Mouse (Mus musculus) heart, embryonic 12.5 days (tissue): ENCODE data around the gene Cand1. TPM values are rescaled to one million over a fixed set of nuclear protein-coding genes. Genes with fewer than 3 reads are reported as not detected.
A peak's percentile ranks its signal among the peaks of the same experiment; 100 is the strongest.

Experiments
- ATAC-seq: fragments of 200-750 bp; cut with Nextera tagmentation; 2 replicates; pipeline ENCODE4 v1.8.0; 2017; ENCODE audit warnings: moderate TSS enrichment, moderate library complexity; ENCODE audit not compliant: insufficient number of reproducible peaks, low FRiP score
- H3K27ac ChIP-seq: fragments of 300-500 bp; sonication (generic); 2 replicates; pipeline ENCODE4 v1.5.1; 2016; ENCODE audit warnings: mild to moderate bottlenecking, moderate library complexity; ENCODE audit not compliant: poor library complexity, severe bottlenecking
- H3K27me3 ChIP-seq: fragments of 300-500 bp; sonication (generic); replicated peaks from 2 replicates; pipeline ENCODE4 v1.6.1; 2016; ENCODE audit warnings: mild to moderate bottlenecking, moderate library complexity
- H3K36me3 ChIP-seq: fragments of 300-500 bp; sonication (generic); 2 replicates; pipeline ENCODE4 v1.6.1; 2016; ENCODE audit warnings: mild to moderate bottlenecking, moderate library complexity
- H3K4me1 ChIP-seq: fragments of 300-500 bp; sonication (generic); replicated peaks from 2 replicates; pipeline ENCODE4 v1.6.1; 2016; ENCODE audit warnings: mild to moderate bottlenecking
- H3K4me2 ChIP-seq: fragments of 300-500 bp; sonication (generic); 2 replicates; pipeline ENCODE4 v1.6.1; 2016; ENCODE audit warnings: mild to moderate bottlenecking, moderate library complexity
- H3K4me3 ChIP-seq: fragments of 300-500 bp; sonication (generic); 2 replicates; pipeline ENCODE4 v1.5.1; 2016; ENCODE audit warnings: mild to moderate bottlenecking
- H3K9ac ChIP-seq: fragments of 300-500 bp; sonication (generic); 2 replicates; pipeline ENCODE4 v1.6.1; 2016; ENCODE audit warnings: mild to moderate bottlenecking, moderate library complexity
- H3K9me3 ChIP-seq: fragments of 300-500 bp; sonication (generic); replicated peaks from 2 replicates; pipeline ENCODE4 v1.6.1; 2016; ENCODE audit warnings: mild to moderate bottlenecking, moderate library complexity
- WGBS: fragments of 180-500 bp; shearing (Covaris S2); methylation state at CpG from one replicate; pipeline ENCODE4 v1.1.7; 2016; 5-methylcytosine and 5-hydroxymethylcytosine counted together
- polyA plus RNA-seq: library from polyadenylated mRNA; unstranded; fragments of >200 nt; fragmentation: Nextera tagmentation; extraction: Ambion mirVana; gene quantifications from 2 replicates; pipeline ENCODE4 v1.2.1, GENCODE M21; 2016

Cand1 gene
- polyA plus RNA-seq, 1 experiment from 2014 or later, result 66.0 TPM

- Histone ChIP-seq H3K27ac (no peak overlapping the region), H3K4me2 (no peak overlapping the region), H3K36me3 (peaks cover 81% of the 10 kb centered on the region), H3K27me3 (no peaks in the 10 kb centered on the region), H3K9me3 (no peaks in the 10 kb centered on the region), H3K9ac (no peak overlapping the region), H3K4me3 (no peak overlapping the region), H3K4me1 (no peaks in the 10 kb centered on the region)
- no peak for ATAC-seq
- whole genome bisulfite sequencing, result 91% methylated on average over 11 of the region's 11 CpGs
Observed at GRCm38 (mm10) chr10:119211251-119211650, 28.6 kb downstream of the Cand1 start.

GRCm38 (mm10) chr10:119206309-119206932 lies 33.4 kb downstream of the Cand1 start:
- Histone ChIP-seq H3K27ac (no peak overlapping the region), H3K9me3 (no peaks in the 10 kb centered on the region), H3K9ac (no peak overlapping the region)

GRCm38 (mm10) chr10:119205229-119205628 lies 34.6 kb downstream of the Cand1 start:
- H3K4me2 ChIP-seq, result no peak overlapping the region
- 84% methylated on average over 5 of the region's 5 CpGs for WGBS
- H3K27ac ChIP-seq, result no peak overlapping the region
- no peak for ATAC-seq
- H3K36me3 ChIP-seq, result peaks cover 80% of the 10 kb centered on the region
- H3K4me3 ChIP-seq, result no peak overlapping the region
- no peaks in the 10 kb centered on the region for H3K9me3 ChIP-seq
- no peaks in the 10 kb centered on the region for H3K27me3 ChIP-seq
- H3K9ac ChIP-seq, result no peak overlapping the region
- no peaks in the 10 kb centered on the region for H3K4me1 ChIP-seq

More at GRCm38 (mm10) chr10:119206309-119206932, 33.4 kb downstream of the Cand1 start:
- H3K27me3 ChIP-seq, result no peaks in the 10 kb centered on the region
- H3K4me3 ChIP-seq, result no peak overlapping the region
- 91% methylated on average over 8 of the region's 8 CpGs for WGBS
- no peak overlapping the region for H3K4me2 ChIP-seq
- H3K4me1 ChIP-seq, result no peaks in the 10 kb centered on the region
- H3K36me3 ChIP-seq, result peaks cover 82% of the 10 kb centered on the region
- no peak for ATAC-seq

- Histone ChIP-seq H3K4me2 (no peak overlapping the region), H3K9me3 (no peaks in the 10 kb centered on the region), H3K27ac (no peak overlapping the region), H3K27me3 (no peaks in the 10 kb centered on the region), H3K4me3 (no peak overlapping the region), H3K9ac (no peak overlapping the region), H3K4me1 (no peaks in the 10 kb centered on the region), H3K36me3 (peaks cover 77% of the 10 kb centered on the region)
- ATAC-seq, result no peak
- WGBS, result 79% methylated on average over 12 of the region's 12 CpGs
Observed at GRCm38 (mm10) chr10:119204334-119204946, 35.4 kb downstream of the Cand1 start.

- H3K27me3 ChIP-seq, result no peaks in the 10 kb centered on the region
- no peak overlapping the region for H3K9ac ChIP-seq
- no peak overlapping the region for H3K27ac ChIP-seq
- H3K36me3 ChIP-seq, result peaks cover 62% of the 10 kb centered on the region
- 95% methylated on average over 5 of the region's 5 CpGs for WGBS
- H3K4me2 ChIP-seq, result no peak overlapping the region
- H3K4me1 ChIP-seq, result no peaks in the 10 kb centered on the region
- peaks cover 5% of the 10 kb centered on the region; the same call in 1 of the 2 replicates for H3K9me3 ChIP-seq
- H3K4me3 ChIP-seq, result no peak overlapping the region
- no peak for ATAC-seq
Observed at GRCm38 (mm10) chr10:119199864-119200263, 40.0 kb downstream of the Cand1 start.

- Histone ChIP-seq H3K27ac (no peak overlapping the region), H3K36me3 (peaks cover 55% of the 10 kb centered on the region), H3K9me3 (peaks cover 5% of the 10 kb centered on the region; the same call in 1 of the 2 replicates), H3K9ac (no peak overlapping the region), H3K4me1 (no peaks in the 10 kb centered on the region), H3K27me3 (no peaks in the 10 kb centered on the region), H3K4me2 (no peak overlapping the region), H3K4me3 (no peak overlapping the region)
- WGBS, result 94% methylated on average over 9 of the region's 9 CpGs
- no peak for ATAC-seq
Observed at GRCm38 (mm10) chr10:119198186-119198880, 41.5 kb downstream of the Cand1 start.

GRCm38 (mm10) chr10:119197621-119198150 lies 42.2 kb downstream of the Cand1 start:
- H3K4me2 ChIP-seq, result no peak overlapping the region
- H3K4me1 ChIP-seq, result peaks cover 4% of the 10 kb centered on the region
- H3K9ac ChIP-seq, result no peak overlapping the region
- peaks cover 49% of the 10 kb centered on the region for H3K36me3 ChIP-seq
- peaks cover 5% of the 10 kb centered on the region; the same call in 1 of the 2 replicates for H3K9me3 ChIP-seq
- 91% methylated on average over 13 of the region's 13 CpGs for WGBS
- no peak overlapping the region for H3K4me3 ChIP-seq
- H3K27me3 ChIP-seq, result no peaks in the 10 kb centered on the region
- H3K27ac ChIP-seq, result no peak overlapping the region
- no peak for ATAC-seq

GRCm38 (mm10) chr10:119192598-119193372 lies 47.1 kb downstream of the Cand1 start:
- Histone ChIP-seq H3K9me3 (peaks cover 5% of the 10 kb centered on the region; the same call in 1 of the 2 replicates), H3K27ac (peak overlapping the region; percentile 77), H3K4me3 (0 out of 2 replicates have a peak overlapping the region, but pooled peaks have one; percentile 9), H3K4me2 (peak overlapping the region; percentile 51), H3K9ac (0 out of 2 replicates have a peak overlapping the region, but pooled peaks have one; percentile 11), H3K27me3 (no peaks in the 10 kb centered on the region), H3K4me1 (peaks cover 17% of the 10 kb centered on the region), H3K36me3 (peaks cover 21% of the 10 kb centered on the region)
- WGBS, result 8% methylated on average over 8 of the region's 8 CpGs
- peak; percentile 83 for ATAC-seq

- Histone ChIP-seq H3K4me2 (no peak overlapping the region), H3K4me1 (peaks cover 13% of the 10 kb centered on the region), H3K27ac (no peak overlapping the region), H3K4me3 (no peak overlapping the region), H3K9me3 (no peaks in the 10 kb centered on the region), H3K27me3 (no peaks in the 10 kb centered on the region), H3K9ac (no peak overlapping the region), H3K36me3 (no peaks in the 10 kb centered on the region)
- ATAC-seq, result no peak
- 57% methylated on average over 4 of the region's 4 CpGs for WGBS
Observed at GRCm38 (mm10) chr10:119187720-119188119, 52.1 kb downstream of the Cand1 start.

- WGBS, result 83% methylated on average over 3 of the region's 3 CpGs
- Histone ChIP-seq H3K36me3 (no peaks in the 10 kb centered on the region), H3K9me3 (no peaks in the 10 kb centered on the region), H3K9ac (no peak overlapping the region), H3K27ac (no peak overlapping the region), H3K4me1 (no peaks in the 10 kb centered on the region), H3K27me3 (no peaks in the 10 kb centered on the region), H3K4me2 (no peak overlapping the region), H3K4me3 (no peak overlapping the region)
- ATAC-seq, result no peak
Observed at GRCm38 (mm10) chr10:119169656-119170055, 70.2 kb downstream of the Cand1 start.
